Mouse (Mus musculus): ENCODE results near the gene Uhrf2. TPM values are rescaled to one million over a fixed set of nuclear protein-coding genes. Genes with fewer than 3 reads are reported as not detected.
"Not testable (repeated sequence)": the region's sequence is repeated elsewhere in the genome, so short reads cannot be mapped to it uniquely, and the experiment has no call there.

Uhrf2 gene
- polyA plus RNA-seq, 1 experiment from 2014 or later, result 100 TPM

DNA sequence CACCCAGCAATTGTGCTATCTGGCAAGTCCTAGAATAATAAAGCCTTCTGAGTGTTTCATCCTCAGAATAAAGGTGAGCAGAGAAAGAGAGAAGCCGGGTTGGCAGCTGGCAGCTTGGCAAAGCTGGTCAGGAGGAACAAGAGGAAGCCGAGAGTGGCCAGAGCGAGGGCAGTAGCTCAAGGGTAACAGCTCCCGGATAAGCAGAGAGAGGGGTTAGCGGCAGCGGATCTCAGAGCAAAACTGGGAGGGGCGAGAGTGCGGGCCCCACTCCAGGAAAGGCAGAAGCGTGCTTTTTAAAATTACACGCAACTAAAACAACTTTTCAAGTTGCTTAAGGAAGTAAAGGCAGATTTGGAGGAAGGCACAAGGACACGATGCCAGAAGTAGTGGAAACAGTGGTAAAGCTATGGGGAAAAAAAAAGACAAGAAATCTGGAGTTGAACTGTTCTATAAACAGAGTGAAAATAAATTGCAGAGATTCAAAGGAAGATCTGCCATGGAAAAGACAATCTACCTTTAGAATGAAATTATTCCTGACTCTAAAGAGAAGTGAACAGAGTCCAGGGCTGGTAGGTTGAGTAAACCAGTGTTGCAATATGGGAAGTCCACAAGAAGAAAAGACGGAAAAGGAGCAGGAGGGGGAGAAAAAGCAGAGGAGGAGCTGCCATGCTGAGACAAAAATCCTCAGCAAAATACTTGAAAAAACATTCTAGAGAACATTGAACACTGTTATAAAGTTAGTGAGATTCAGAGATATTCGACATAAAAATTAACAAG, 19.6 kb upstream of the Uhrf2 start:
- Histone ChIP-seq H3K4me2 (ENCODE audit: low read depth, low read length) (no peak overlapping the region), H3K27me3 (ENCODE audit: control insufficient read depth, insufficient read depth, low read length) (no peaks in the 10 kb centered on the region), H3K36me3 (replicated peaks; ENCODE audit: control insufficient read depth, insufficient read depth, low read depth, low read length) (no peaks in the 10 kb centered on the region), H3K4me1 (ENCODE audit: control insufficient read depth, insufficient read depth, low read length) (no peaks in the 10 kb centered on the region), H3K9ac (replicated peaks; ENCODE audit: low read length) (no peak overlapping the region), H3K4me3 (ENCODE audit: low read depth, low read length) (no peak overlapping the region), H3K27ac (replicated peaks; ENCODE audit: low read depth, low read length) (no peak overlapping the region), H3K9me3 (replicated peaks; ENCODE audit: control insufficient read depth, low read length) (no peaks in the 10 kb centered on the region)
- ATAC-seq (replicated peaks; ENCODE audit: insufficient number of reproducible peaks, low FRiP score, low TSS enrichment, low read depth) (no peak), DNase-seq (ENCODE audit: low spot score) (no peak)
- 77% methylated on average over 13 of the region's 13 CpGs for WGBS

DNA sequence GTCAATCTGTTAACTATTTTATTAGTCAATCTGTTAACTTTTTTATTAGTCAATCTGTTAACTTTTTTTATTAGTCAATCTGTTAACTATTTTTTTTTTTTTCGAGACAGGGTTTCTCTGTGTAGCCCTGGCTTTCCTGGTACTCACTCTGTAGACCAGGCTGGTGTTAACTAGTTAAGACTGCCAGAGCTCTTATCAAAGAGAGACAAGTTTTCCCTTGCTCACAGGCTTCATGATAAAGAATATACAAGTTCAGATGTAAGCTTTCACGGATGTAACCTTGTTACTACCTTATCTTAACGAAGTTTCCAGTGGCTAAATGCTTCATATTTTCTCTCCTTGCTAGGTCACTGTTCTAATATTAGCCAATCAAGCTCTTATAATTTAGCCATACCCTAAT, 16.0 kb upstream of the Uhrf2 start:
- Histone ChIP-seq H3K4me2 (ENCODE audit: low read depth, low read length) (no peak overlapping the region), H3K27ac (replicated peaks; ENCODE audit: low read depth, low read length) (no peak overlapping the region), H3K4me1 (ENCODE audit: control insufficient read depth, insufficient read depth, low read length) (no peaks in the 10 kb centered on the region), H3K27me3 (ENCODE audit: control insufficient read depth, insufficient read depth, low read length) (no peaks in the 10 kb centered on the region), H3K9me3 (replicated peaks; ENCODE audit: control insufficient read depth, low read length) (no peaks in the 10 kb centered on the region), H3K9ac (replicated peaks; ENCODE audit: low read length) (no peak overlapping the region), H3K36me3 (replicated peaks; ENCODE audit: control insufficient read depth, insufficient read depth, low read depth, low read length) (no peaks in the 10 kb centered on the region), H3K4me3 (ENCODE audit: low read depth, low read length) (no peak overlapping the region)
- no peak for DNase-seq (ENCODE audit: low spot score)
- ATAC-seq (replicated peaks; ENCODE audit: insufficient number of reproducible peaks, low FRiP score, low TSS enrichment, low read depth), result no peak
- 80% methylated on average over 3 of the region's 3 CpGs for WGBS

DNA sequence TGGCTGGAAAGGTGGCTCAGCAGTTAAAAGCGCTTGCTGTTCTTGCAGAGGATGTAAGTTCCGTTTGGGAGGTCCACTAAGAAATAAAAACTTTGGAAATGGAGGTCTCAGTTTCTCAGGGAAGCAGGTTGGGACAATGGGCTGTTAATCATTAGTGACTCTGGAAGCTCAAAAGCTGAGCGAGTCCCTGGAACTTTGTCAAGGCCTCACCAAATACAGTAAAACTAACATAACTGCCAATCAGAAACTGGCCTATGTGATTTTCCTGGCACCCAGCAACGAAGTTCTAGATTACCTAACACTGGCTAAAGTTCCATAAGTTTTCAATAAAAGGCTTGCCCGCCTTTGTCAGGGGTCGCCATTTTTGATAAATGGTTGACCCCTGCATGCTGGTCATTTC, 14.2 kb upstream of the Uhrf2 start:
- DNase-seq (ENCODE audit: low spot score) (no peak), ATAC-seq (replicated peaks; ENCODE audit: insufficient number of reproducible peaks, low FRiP score, low TSS enrichment, low read depth) (no peak)
- H3K4me2 ChIP-seq (ENCODE audit: low read depth, low read length), result no peak overlapping the region
- no peaks in the 10 kb centered on the region for H3K36me3 ChIP-seq (replicated peaks; ENCODE audit: control insufficient read depth, insufficient read depth, low read depth, low read length)
- no peaks in the 10 kb centered on the region for H3K4me1 ChIP-seq (ENCODE audit: control insufficient read depth, insufficient read depth, low read length)
- WGBS, result 77% methylated on average over 6 of the region's 6 CpGs
- H3K9me3 ChIP-seq (replicated peaks; ENCODE audit: control insufficient read depth, low read length), result no peaks in the 10 kb centered on the region
- H3K9ac ChIP-seq (replicated peaks; ENCODE audit: low read length), result no peak overlapping the region
- H3K27me3 ChIP-seq (ENCODE audit: control insufficient read depth, insufficient read depth, low read length), result no peaks in the 10 kb centered on the region
- H3K27ac ChIP-seq (replicated peaks; ENCODE audit: low read depth, low read length), result no peak overlapping the region
- H3K4me3 ChIP-seq (ENCODE audit: low read depth, low read length), result no peak overlapping the region

DNA sequence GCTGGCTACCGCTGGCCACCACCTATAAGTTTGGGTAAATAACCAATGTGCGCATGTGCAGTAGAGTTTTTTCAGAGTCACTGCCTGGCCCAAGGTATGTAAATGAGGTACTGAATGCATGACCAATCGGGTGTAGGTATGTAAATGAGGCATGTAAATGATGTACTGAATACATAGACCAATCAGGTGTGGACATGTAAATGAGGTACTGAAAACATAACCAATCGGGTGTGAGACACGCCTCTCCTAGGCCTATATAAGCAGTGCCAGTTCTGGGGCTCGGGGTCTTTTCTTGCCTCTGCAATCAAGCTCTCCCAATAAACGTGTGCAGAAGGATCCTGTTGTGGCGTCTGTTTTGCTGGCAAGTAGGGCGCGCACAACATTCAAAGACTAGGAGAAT, 6.9 kb upstream of the Uhrf2 start:
- not testable (repeated sequence) for H3K27me3 ChIP-seq (ENCODE audit: control insufficient read depth, insufficient read depth, low read length); H3K4me1 ChIP-seq (ENCODE audit: control insufficient read depth, insufficient read depth, low read length); H3K27ac ChIP-seq (replicated peaks; ENCODE audit: low read depth, low read length); ATAC-seq (replicated peaks; ENCODE audit: insufficient number of reproducible peaks, low FRiP score, low TSS enrichment, low read depth); H3K36me3 ChIP-seq (replicated peaks; ENCODE audit: control insufficient read depth, insufficient read depth, low read depth, low read length); H3K4me2 ChIP-seq (ENCODE audit: low read depth, low read length); DNase-seq (ENCODE audit: low spot score); H3K9ac ChIP-seq (replicated peaks; ENCODE audit: low read length); H3K9me3 ChIP-seq (replicated peaks; ENCODE audit: control insufficient read depth, low read length); H3K4me3 ChIP-seq (ENCODE audit: low read depth, low read length)
- WGBS, result 95% methylated on average over 10 of the region's 10 CpGs

DNA sequence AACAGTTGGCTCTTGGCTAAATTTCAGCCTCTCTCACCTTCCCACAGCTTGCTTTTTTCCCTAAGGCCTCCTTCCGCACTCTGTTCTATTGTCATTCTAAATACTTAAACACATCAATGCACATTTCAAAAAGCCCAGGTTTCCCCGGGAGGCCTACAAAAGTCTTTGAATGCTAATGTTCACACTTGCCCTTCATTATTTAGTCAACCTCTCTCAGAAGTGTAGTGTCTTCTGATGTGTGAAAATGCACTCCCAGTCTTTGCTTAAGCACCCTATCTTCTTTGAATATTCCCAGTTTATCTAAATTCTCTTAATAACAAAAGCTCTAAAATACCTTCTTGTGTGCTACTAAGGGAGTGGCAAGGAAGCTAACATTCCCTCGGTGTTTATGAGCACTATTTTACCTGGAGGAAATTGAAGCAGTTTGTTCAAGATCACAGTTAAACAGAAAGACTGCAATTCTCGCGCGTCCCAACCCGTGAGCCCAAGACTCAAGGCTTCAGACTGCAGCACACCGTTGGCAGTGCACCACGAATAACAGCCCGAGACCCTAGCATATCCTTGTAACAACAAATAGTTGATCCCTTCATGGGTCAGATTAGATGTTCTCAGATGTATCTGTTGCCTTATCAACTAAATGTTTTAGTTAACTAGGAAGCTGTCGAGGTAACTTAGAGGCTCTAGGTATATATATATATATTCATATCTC, 1.2 kb upstream of the Uhrf2 start:
- DNase-seq (ENCODE audit: low spot score) (peak; percentile 33), ATAC-seq (replicated peaks; ENCODE audit: insufficient number of reproducible peaks, low FRiP score, low TSS enrichment, low read depth) (no peak)
- no peak overlapping the region for H3K4me3 ChIP-seq (ENCODE audit: low read depth, low read length)
- H3K27ac ChIP-seq (replicated peaks; ENCODE audit: low read depth, low read length), result no peak overlapping the region
- H3K9me3 ChIP-seq (replicated peaks; ENCODE audit: control insufficient read depth, low read length), result no peaks in the 10 kb centered on the region
- H3K36me3 ChIP-seq (replicated peaks; ENCODE audit: control insufficient read depth, insufficient read depth, low read depth, low read length), result no peaks in the 10 kb centered on the region
- no peaks in the 10 kb centered on the region for H3K4me1 ChIP-seq (ENCODE audit: control insufficient read depth, insufficient read depth, low read length)
- WGBS, result 41% methylated on average over 11 of the region's 11 CpGs
- H3K27me3 ChIP-seq (ENCODE audit: control insufficient read depth, insufficient read depth, low read length), result no peaks in the 10 kb centered on the region
- H3K9ac ChIP-seq (replicated peaks; ENCODE audit: low read length), result no peak overlapping the region
- H3K4me2 ChIP-seq (ENCODE audit: low read depth, low read length), result no peak overlapping the region

DNA sequence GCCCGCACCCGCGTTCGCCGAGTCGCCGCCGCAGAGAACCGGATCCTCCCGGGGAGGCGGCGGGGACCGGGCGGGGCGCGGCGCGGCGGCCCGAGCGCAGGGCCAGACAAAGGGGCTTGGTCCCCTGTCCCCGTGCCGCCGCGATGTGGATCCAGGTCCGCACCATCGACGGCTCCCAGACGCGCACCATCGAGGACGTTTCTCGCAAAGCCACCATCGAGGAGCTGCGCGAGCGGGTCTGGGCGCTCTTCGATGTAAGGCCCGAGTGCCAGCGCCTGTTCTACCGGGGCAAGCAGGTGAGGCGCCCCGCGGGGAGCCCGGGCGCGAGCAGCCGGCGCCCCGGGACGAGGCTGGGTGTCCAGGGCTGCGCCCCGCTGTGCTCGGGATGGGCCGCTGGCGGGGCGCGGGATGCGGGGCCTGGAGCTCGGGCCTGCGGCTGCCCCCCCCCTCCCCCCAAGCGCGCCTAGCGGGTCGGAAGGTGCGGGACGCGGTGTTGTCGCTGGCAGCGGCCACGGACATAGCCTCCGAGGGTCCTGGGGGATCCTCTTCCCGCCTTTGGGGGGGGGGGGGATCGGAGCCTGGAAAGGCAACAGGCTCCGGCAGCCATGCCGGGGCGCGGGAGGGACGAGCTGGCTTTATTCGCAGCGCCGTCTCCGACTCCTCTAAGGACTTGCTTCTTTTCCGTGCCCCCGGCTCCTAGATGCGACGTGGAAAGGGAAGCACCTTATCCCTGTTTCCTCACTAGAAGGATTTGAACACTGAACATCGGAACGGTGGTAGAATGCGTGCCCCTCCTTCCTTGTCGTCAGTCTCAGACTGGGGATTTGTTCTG, 539 bp downstream of the Uhrf2 start:
- peak; percentile 27 for ATAC-seq (replicated peaks; ENCODE audit: insufficient number of reproducible peaks, low FRiP score, low TSS enrichment, low read depth)
- Histone ChIP-seq H3K4me2 (ENCODE audit: low read depth, low read length) (peak overlapping the region; percentile 61), H3K27ac (replicated peaks; ENCODE audit: low read depth, low read length) (peak overlapping the region; percentile 95), H3K4me1 (ENCODE audit: control insufficient read depth, insufficient read depth, low read length) (no peaks in the 10 kb centered on the region), H3K9me3 (replicated peaks; ENCODE audit: control insufficient read depth, low read length) (no peaks in the 10 kb centered on the region), H3K36me3 (replicated peaks; ENCODE audit: control insufficient read depth, insufficient read depth, low read depth, low read length) (no peaks in the 10 kb centered on the region), H3K27me3 (ENCODE audit: control insufficient read depth, insufficient read depth, low read length) (no peaks in the 10 kb centered on the region), H3K4me3 (ENCODE audit: low read depth, low read length) (peak overlapping the region; percentile 100), H3K9ac (replicated peaks; ENCODE audit: low read length) (peak overlapping the region; percentile 100)
- under 1% methylated on average over 67 of the region's 92 CpGs for WGBS
- peak; percentile 43 for DNase-seq (ENCODE audit: low spot score)

DNA sequence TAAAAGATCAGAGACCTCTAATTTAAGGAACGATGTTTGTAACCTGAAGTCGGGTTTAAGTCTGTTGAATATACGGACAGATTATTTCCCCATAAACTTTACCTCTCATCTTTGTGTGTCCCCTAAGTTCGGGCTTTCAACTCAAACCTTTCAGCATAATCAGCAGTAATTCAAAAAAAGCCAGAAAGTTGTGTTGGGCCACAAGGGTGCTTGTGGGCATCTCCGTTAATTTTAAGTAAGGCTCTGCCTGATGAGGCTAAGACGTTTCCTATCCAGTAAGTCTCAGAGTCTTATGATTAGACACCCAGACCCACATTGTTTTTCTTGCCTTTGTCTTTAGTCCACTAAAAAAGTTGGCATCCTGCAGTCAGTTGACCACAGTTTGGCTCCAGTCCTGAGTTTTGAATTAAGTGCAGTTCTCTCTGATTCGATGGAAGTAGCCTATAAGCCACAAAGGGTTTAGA, 1.2 kb downstream of the Uhrf2 start:
- H3K9me3 ChIP-seq (replicated peaks; ENCODE audit: control insufficient read depth, low read length), result no peaks in the 10 kb centered on the region
- no peak overlapping the region; the same call in 1 of the 2 replicates for H3K27ac ChIP-seq (replicated peaks; ENCODE audit: low read depth, low read length)
- peak overlapping the region; percentile 61 for H3K4me2 ChIP-seq (ENCODE audit: low read depth, low read length)
- WGBS, result 9% methylated on average over 7 of the region's 7 CpGs
- H3K36me3 ChIP-seq (replicated peaks; ENCODE audit: control insufficient read depth, insufficient read depth, low read depth, low read length), result no peaks in the 10 kb centered on the region
- peak overlapping the region; percentile 100 for H3K9ac ChIP-seq (replicated peaks; ENCODE audit: low read length)
- DNase-seq (ENCODE audit: low spot score) (peak; percentile 25), ATAC-seq (replicated peaks; ENCODE audit: insufficient number of reproducible peaks, low FRiP score, low TSS enrichment, low read depth) (no peak)
- H3K27me3 ChIP-seq (ENCODE audit: control insufficient read depth, insufficient read depth, low read length), result no peaks in the 10 kb centered on the region
- no peaks in the 10 kb centered on the region for H3K4me1 ChIP-seq (ENCODE audit: control insufficient read depth, insufficient read depth, low read length)
- H3K4me3 ChIP-seq (ENCODE audit: low read depth, low read length), result peak overlapping the region; percentile 100
